Comparison of ENCODE assay signal across 8 mouse cellular contexts in the genomic region with DNA sequence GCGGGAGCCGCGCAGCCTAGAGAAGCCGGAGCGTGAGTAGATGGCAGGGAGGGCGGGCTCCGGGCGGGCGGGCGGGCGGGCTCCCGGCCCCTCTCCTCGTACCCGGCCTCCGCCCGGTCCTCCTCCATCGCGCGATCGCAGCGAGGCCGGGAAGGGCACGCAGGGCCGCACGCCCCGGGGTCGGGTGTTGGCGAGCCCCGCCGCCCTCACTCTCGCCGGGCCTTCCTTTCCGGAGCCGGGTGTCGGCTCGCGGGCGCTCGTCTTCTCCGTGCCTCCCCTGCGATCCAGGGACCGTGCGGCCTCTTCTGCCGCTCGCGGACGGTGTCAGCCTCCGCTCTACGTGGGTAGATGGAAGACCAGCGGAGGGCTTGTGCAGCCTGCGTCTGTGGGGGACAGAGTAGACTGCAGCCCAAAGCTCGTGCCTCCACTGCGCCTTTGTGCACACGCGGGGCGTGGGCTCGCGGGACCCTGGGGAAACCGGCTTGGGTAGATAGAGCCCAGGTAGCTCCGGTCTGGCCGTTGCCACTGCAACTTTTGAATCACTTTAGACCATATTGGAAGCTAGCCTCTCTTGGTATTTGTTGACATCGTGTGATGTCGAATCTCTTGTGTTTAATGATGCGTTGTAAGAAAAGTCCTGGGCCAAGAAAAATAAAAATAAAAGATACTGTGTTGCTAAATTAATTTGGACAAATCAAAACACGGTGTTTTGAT. TPM values are rescaled to one million over a fixed set of nuclear protein-coding genes. Genes with fewer than 3 reads are reported as not detected.
DNase-seq lines count a peak whose midpoint lies in the region; ATAC-seq and TF ChIP-seq lines count a peak whose summit lies in the region.

A gene (plus strand): TSS at position 211 of the 714 bp plus-strand sequence.

- H3K9ac ChIP-seq in embryonic facial prominence, embryonic 13.5 days = peak within 1 kb of the TSS; percentile 96
- H3K9ac ChIP-seq in heart, adult 2 months (ENCODE audit: low read depth, low read length) = peak within 1 kb of the TSS; percentile 92
- peak within 1 kb of the TSS; percentile 89 for H3K9ac ChIP-seq in limb, embryonic 15.5 days
- peak within 1 kb of the TSS; percentile 88 for H3K9ac ChIP-seq in stomach, embryonic 15.5 days

- peak; percentile 62 for ATAC-seq in embryonic facial prominence, embryonic 13.5 days (ENCODE audit: insufficient number of reproducible peaks, insufficient read depth, low FRiP score, low TSS enrichment, low read depth)
- ATAC-seq in limb, embryonic 15.5 days (ENCODE audit: insufficient number of reproducible peaks, low FRiP score, low TSS enrichment, low read depth) = peak; percentile 37
- peak; percentile 57 for ATAC-seq in stomach, embryonic 15.5 days (ENCODE audit: insufficient read depth, low FRiP score, low read depth)

- WGBS in embryonic facial prominence, embryonic 13.5 days = under 1% methylated on average over 34 of the region's 65 CpGs
- under 1% methylated on average over 52 of the region's 65 CpGs for WGBS in heart, adult 2 months
- under 1% methylated on average over 56 of the region's 65 CpGs for whole genome bisulfite sequencing in limb, embryonic 15.5 days
- WGBS in stomach, embryonic 15.5 days = under 1% methylated on average over 43 of the region's 65 CpGs

- no peaks in the 10 kb centered on the region for H3K27me3 ChIP-seq in embryonic facial prominence, embryonic 13.5 days
- no peaks in the 10 kb centered on the region for H3K27me3 ChIP-seq in heart, adult 2 months (ENCODE audit: control insufficient read depth, insufficient read depth, low read length)
- no peaks in the 10 kb centered on the region for H3K27me3 ChIP-seq in limb, embryonic 15.5 days
- no peaks in the 10 kb centered on the region for H3K27me3 ChIP-seq in stomach, embryonic 15.5 days (replicated peaks)

- peak; percentile 73 for DNase-seq in CD4-positive helper T cell, adult 2 months (ENCODE audit: low read depth, low spot score)
- peak; percentile 20 to 28 for DNase-seq in adrenal gland, postnatal 4 days (ENCODE audit: low spot score in 2 of 2)
- DNase-seq in heart, adult 2 months = peak; percentile 74 to 76
- peak; percentile 68 for DNase-seq in kidney, adult 18-20 months
- DNase-seq in naive thymus-derived CD4-positive, alpha-beta T cell, adult 2 months (ENCODE audit: low read depth) = peak; percentile 73

- no peak for TF ChIP-seq EP300 in heart, adult 2 months (IDR thresholded peaks at IDR 0.05; ENCODE audit: insufficient read depth, low read depth, low read length)

- H3K27ac ChIP-seq in embryonic facial prominence, embryonic 13.5 days = peak within 1 kb of the TSS; percentile 97
- peak within 1 kb of the TSS; percentile 88 for H3K27ac ChIP-seq in heart, adult 2 months
- peak within 1 kb of the TSS; percentile 98 for H3K27ac ChIP-seq in limb, embryonic 15.5 days
- H3K27ac ChIP-seq in stomach, embryonic 15.5 days = peak within 1 kb of the TSS; percentile 95

- peak within 1 kb of the TSS; percentile 69 for H3K4me2 ChIP-seq in embryonic facial prominence, embryonic 13.5 days
- peak within 1 kb of the TSS; percentile 77 for H3K4me2 ChIP-seq in limb, embryonic 15.5 days
- H3K4me2 ChIP-seq in stomach, embryonic 15.5 days = peak within 1 kb of the TSS; percentile 82

- H3K9me3 ChIP-seq in embryonic facial prominence, embryonic 13.5 days = no peaks in the 10 kb centered on the region
- H3K9me3 ChIP-seq in limb, embryonic 15.5 days = no peaks in the 10 kb centered on the region
- H3K9me3 ChIP-seq in stomach, embryonic 15.5 days = no peaks in the 10 kb centered on the region

- H3K36me3 ChIP-seq in embryonic facial prominence, embryonic 13.5 days = no peaks in the 10 kb centered on the region
- peaks cover 10% of the 10 kb centered on the region for H3K36me3 ChIP-seq in heart, adult 2 months (ENCODE audit: control insufficient read depth, insufficient read depth, low read length)
- H3K36me3 ChIP-seq in limb, embryonic 15.5 days = no peaks in the 10 kb centered on the region
- H3K36me3 ChIP-seq in stomach, embryonic 15.5 days = no peaks in the 10 kb centered on the region

- TF ChIP-seq POLR2A in heart, adult 2 months (IDR thresholded peaks at IDR 0.05; ENCODE audit: insufficient read depth, low read depth, low read length) = no peak

- H3K79me2 ChIP-seq in heart, adult 2 months (replicated peaks; ENCODE audit: control insufficient read depth, insufficient read depth, low read length) = peaks cover 3% of the 10 kb centered on the region

- peaks cover 23% of the 10 kb centered on the region for H3K4me1 ChIP-seq in embryonic facial prominence, embryonic 13.5 days
- H3K4me1 ChIP-seq in heart, adult 2 months (ENCODE audit: control insufficient read depth, insufficient read depth, low read length) = peaks cover 15% of the 10 kb centered on the region
- peaks cover 27% of the 10 kb centered on the region for H3K4me1 ChIP-seq in limb, embryonic 15.5 days
- peaks cover 29% of the 10 kb centered on the region; the same call in 1 of the 2 replicates for H3K4me1 ChIP-seq in stomach, embryonic 15.5 days

- H3K4me3 ChIP-seq in embryonic facial prominence, embryonic 13.5 days = peak within 1 kb of the TSS; percentile 93
- H3K4me3 ChIP-seq in heart, adult 2 months = peak within 1 kb of the TSS; percentile 97
- peak within 1 kb of the TSS; percentile 70 for H3K4me3 ChIP-seq in limb, embryonic 15.5 days
- H3K4me3 ChIP-seq in stomach, embryonic 15.5 days (replicated peaks) = peak within 1 kb of the TSS; percentile 72

- intact Hi-C loops in heart, adult 2 months (cut with DNase I) = loop anchor here (1.0 to 10.0 kb wide), 8 partner anchors 31 to 1793 kb away; a partner anchor contains a TSS

- no peak for TF ChIP-seq CTCF in heart, adult 2 months (IDR thresholded peaks at IDR 0.05)

RNA-seq across cellular contexts. Expression of the gene that starts here (rescaled TPM):
- total RNA-seq in adrenal gland, postnatal 4 days (2021) = 10 to 100 TPM; 49.5 to 54.0 TPM
- polyA plus RNA-seq in embryonic facial prominence, embryonic 13.5 days (2015; fragmentation: Nextera tagmentation; extraction: Ambion mirVana) = 12.8 and 13.9 TPM in 2 replicates
- 10 to 100 TPM; 43.5 to 48.5 TPM for total RNA-seq in heart, adult 2 months (2021)
- 6.5 and 13.4 TPM in 2 replicates for polyA plus RNA-seq in heart, adult 2 months (2012; rRNA removed)
- polyA plus RNA-seq in limb, embryonic 15.5 days (2015; fragmentation: Nextera tagmentation; extraction: Ambion mirVana) = 7.3 and 11.1 TPM in 2 replicates
- polyA plus RNA-seq in stomach, embryonic 15.5 days (2015; fragmentation: Nextera tagmentation; extraction: Ambion mirVana) = 8.7 and 10.7 TPM in 2 replicates

Comparison
In these comparisons a context has a peak if more than half of its experiments do, and no peak if none do; other contexts are left out.
1. Peak in every context shown above with its lines: DNase-seq, ATAC-seq, H3K4me3 ChIP-seq and H3K27ac ChIP-seq.
2. DNase-seq: peak in every context shown above with its lines; median percentile 75 in heart, adult 2 months; 73 in CD4-positive helper T cell, adult 2 months; 73 in naive thymus-derived CD4-positive, alpha-beta T cell, adult 2 months; 68 in kidney, adult 18-20 months; 24 in adrenal gland, postnatal 4 days.